Mouse (Mus musculus): ENCODE data around the gene Lgals8.

Gene Lgals8

GRCm38 (mm10) chr13:12460881-12461729 is 3.6 kb downstream of the Lgals8 start:
- peak; percentile 89 for DNase-seq (ENCODE audit: low spot score)

GRCm38 (mm10) chr13:12460443-12460842 is 4.3 kb downstream of the Lgals8 start:
- DNase-seq (ENCODE audit: low spot score) = peak; percentile 78

- DNase-seq (ENCODE audit: low spot score) = no peak
These were observed 8.0 kb downstream of the Lgals8 start for GRCm38 (mm10) chr13:12456711-12457110.

- no peak for DNase-seq (ENCODE audit: low spot score)
These were observed 9.9 kb downstream of the Lgals8 start for GRCm38 (mm10) chr13:12454686-12455390.

GRCm38 (mm10) chr13:12453150-12453549 is 11.6 kb downstream of the Lgals8 start:
- DNase-seq (ENCODE audit: low spot score) = no peak

GRCm38 (mm10) chr13:12442008-12442587 is 22.6 kb downstream of the Lgals8 start:
- peak; percentile 71 for DNase-seq (ENCODE audit: low spot score)

GRCm38 (mm10) chr13:12440813-12441212 is 23.9 kb downstream of the Lgals8 start:
- DNase-seq (ENCODE audit: low spot score) = no peak

- DNase-seq (ENCODE audit: low spot score) = no peak
These were observed 25.2 kb downstream of the Lgals8 start for GRCm38 (mm10) chr13:12439586-12439985.

- no peak for DNase-seq (ENCODE audit: low spot score)
These were observed 30.9 kb downstream of the Lgals8 start for GRCm38 (mm10) chr13:12433843-12434242.

- DNase-seq (ENCODE audit: low spot score) = no peak
These were observed 36.2 kb downstream of the Lgals8 start for GRCm38 (mm10) chr13:12428556-12428955.

- DNase-seq (ENCODE audit: low spot score) = no peak
These were observed 44.1 kb downstream of the Lgals8 start for GRCm38 (mm10) chr13:12420596-12420995.

GRCm38 (mm10) chr13:12412016-12412415 is 52.7 kb downstream of the Lgals8 start:
- peak; percentile 52 for DNase-seq (ENCODE audit: low spot score)

GRCm38 (mm10) chr13:12408343-12409066 is 56.2 kb downstream of the Lgals8 start:
- DNase-seq (ENCODE audit: low spot score) = no peak

GRCm38 (mm10) chr13:12395571-12395970 is 69.2 kb downstream of the Lgals8 start:
- peak; percentile 22 for DNase-seq (ENCODE audit: low spot score)

GRCm38 (mm10) chr13:12394609-12395505 is 69.9 kb downstream of the Lgals8 start, which contains the start of gene Heatr1:
TSS of gene Heatr1 (plus strand) at chr13:12395027.
- peak; percentile 96 for DNase-seq (ENCODE audit: low spot score)

Measured in layer of hippocampus, adult 11-12 months (tissue).